Mouse (Mus musculus) limb, embryonic 14.5 days (tissue): ENCODE data around the gene Gsg1. TPM values are rescaled to one million over a fixed set of nuclear protein-coding genes. Genes with fewer than 3 reads are reported as not detected.

Source experiments
- ATAC-seq: fragments of 200-750 bp; cut with Nextera tagmentation; 2 replicates; pipeline ENCODE4 v1.8.0; 2017; ENCODE audit warnings: low read depth, moderate number of reproducible peaks, moderate TSS enrichment; ENCODE audit not compliant: low FRiP score
- DNase-seq: peaks from one replicate; pipeline ENCODE4 v3.0.0-alpha.2; 2015; ENCODE audit warnings: low spot score
- H3K27ac ChIP-seq: fragments of 300-500 bp; sonication (generic); replicated peaks from 2 replicates; pipeline ENCODE4 v1.5.1; 2014; ENCODE audit warnings: low read depth, mild to moderate bottlenecking, low read length, moderate library complexity, mixed read lengths
- H3K27me3 ChIP-seq: fragments of 300-500 bp; sonication (generic); 2 replicates; pipeline ENCODE4 v1.6.1; 2014; ENCODE audit warnings: low read length, mixed read lengths; ENCODE audit not compliant: control insufficient read depth, insufficient read depth
- H3K36me3 ChIP-seq: fragments of 300-500 bp; sonication (generic); 2 replicates; pipeline ENCODE4 v1.6.1; 2014; ENCODE audit warnings: mild to moderate bottlenecking, low read length, moderate library complexity, mixed read lengths; ENCODE audit not compliant: control insufficient read depth, insufficient read depth
- H3K4me1 ChIP-seq: fragments of 300-500 bp; sonication (generic); 2 replicates; pipeline ENCODE4 v1.6.1; 2014; ENCODE audit warnings: antibody characterized with exemption, low read length, mixed read lengths; ENCODE audit not compliant: control insufficient read depth, insufficient read depth
- H3K4me2 ChIP-seq: fragments of 300-500 bp; sonication (generic); replicated peaks from 2 replicates; pipeline ENCODE4 v1.6.1; 2014; ENCODE audit warnings: low read depth, mild to moderate bottlenecking, low read length, moderate library complexity; ENCODE audit not compliant: severe bottlenecking
- H3K4me3 ChIP-seq: fragments of 300-500 bp; sonication (generic); replicated peaks from 2 replicates; pipeline ENCODE4 v1.5.1; 2014; ENCODE audit warnings: low read length
- H3K9ac ChIP-seq: fragments of 300-500 bp; sonication (generic); 2 replicates; pipeline ENCODE4 v1.6.1; 2014; ENCODE audit warnings: mild to moderate bottlenecking, low read depth, low read length, moderate library complexity; ENCODE audit not compliant: severe bottlenecking
- H3K9me3 ChIP-seq: fragments of 300-500 bp; sonication (generic); 2 replicates; pipeline ENCODE4 v1.6.1; 2016; ENCODE audit warnings: low read length; ENCODE audit not compliant: control insufficient read depth
- POLR2A ChIP-seq: fragments of 200-500 bp; IDR thresholded peaks from 2 replicates; pipeline ENCODE4 v1.8.0; 2012; ENCODE audit warnings: inconsistent platforms, mild to moderate bottlenecking, moderate library complexity, borderline replicate concordance; ENCODE audit not compliant: insufficient read depth, insufficient read length; ENCODE audit errors: extremely low read depth
- WGBS: fragments of 180-500 bp; shearing (Covaris S2); extraction: QIAGEN DNeasy Blood & Tissue Kit; methylation state at CpG from one replicate; pipeline ENCODE4 v1.1.7; 2014; 5-methylcytosine and 5-hydroxymethylcytosine counted together
- polyA plus RNA-seq, 2 experiments: library from polyadenylated mRNA; depleted of rRNA in 1 of 2; stranded (reverse) in 1 of 2; unstranded in 1 of 2; fragments of >200 nt; fragmentation: Nextera tagmentation in 1 of 2; extraction: Ambion mirVana in 1 of 2; gene quantifications; 2 replicates each; pipeline versions ENCODE4 v1.2.1 to v1.2.3; 2012 to 2014

Gsg1 gene
- polyA plus RNA-seq, 2 experiments: 1.1 to 1.6 TPM

GRCm38 (mm10) chr6:135211169-135211568 lies 43.0 kb downstream of the Gsg1 start:
- H3K27me3 ChIP-seq: no peaks in the 10 kb centered on the region
- DNase-seq: no peak
- no peak overlapping the region for H3K4me2 ChIP-seq
- H3K4me3 ChIP-seq: no peak overlapping the region
- no peaks in the 10 kb centered on the region for H3K4me1 ChIP-seq
- 78% methylated on average over 7 of the region's 7 CpGs for WGBS
- TF ChIP-seq POLR2A: no peak
- H3K36me3 ChIP-seq: no peaks in the 10 kb centered on the region; the same call in 1 of the 2 replicates
- H3K9me3 ChIP-seq: no peaks in the 10 kb centered on the region
- no peak overlapping the region for H3K27ac ChIP-seq
- H3K9ac ChIP-seq: no peak overlapping the region
- no peak for ATAC-seq

- ATAC-seq: no peak
- 84% methylated on average over 8 of the region's 8 CpGs for WGBS
These were observed 47.2 kb downstream of the Gsg1 start for GRCm38 (mm10) chr6:135206909-135207308.

DNA sequence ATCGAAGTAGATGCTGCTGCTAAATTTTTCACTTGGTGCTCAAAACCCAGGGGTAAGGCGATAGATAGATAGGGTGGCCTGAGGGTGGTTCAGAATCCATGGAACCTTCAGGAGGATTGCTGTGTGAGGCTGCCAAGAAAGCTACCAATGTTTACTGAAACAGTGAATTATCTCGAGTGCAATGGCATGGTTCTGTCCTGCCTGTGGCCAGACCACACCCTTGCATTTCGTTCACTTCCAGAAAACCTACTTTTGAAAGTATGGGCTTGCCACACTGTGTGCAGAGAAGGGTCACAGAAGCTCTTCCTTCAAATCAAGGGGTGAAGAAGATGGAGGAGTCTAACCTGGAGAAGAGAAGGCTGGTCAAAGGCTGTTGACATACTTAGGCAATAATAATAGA lies 48.3 kb downstream of the Gsg1 start:
- H3K4me3 ChIP-seq: no peak overlapping the region
- 89% methylated on average over 4 of the region's 4 CpGs for WGBS
- no peak for ATAC-seq
- H3K4me1 ChIP-seq: no peaks in the 10 kb centered on the region
- H3K4me2 ChIP-seq: no peak overlapping the region
- H3K27me3 ChIP-seq: no peaks in the 10 kb centered on the region
- no peak overlapping the region for H3K9ac ChIP-seq
- no peaks in the 10 kb centered on the region for H3K9me3 ChIP-seq
- DNase-seq: no peak
- H3K36me3 ChIP-seq: no peaks in the 10 kb centered on the region; the same call in 1 of the 2 replicates
- H3K27ac ChIP-seq: no peak overlapping the region
- no peak for TF ChIP-seq POLR2A

More at GRCm38 (mm10) chr6:135206909-135207308, 47.2 kb downstream of the Gsg1 start:
- no peak overlapping the region for H3K27ac ChIP-seq
- H3K4me3 ChIP-seq: no peak overlapping the region
- H3K9ac ChIP-seq: no peak overlapping the region
- TF ChIP-seq POLR2A: no peak
- no peaks in the 10 kb centered on the region for H3K4me1 ChIP-seq
- H3K27me3 ChIP-seq: no peaks in the 10 kb centered on the region
- no peak for DNase-seq
- no peaks in the 10 kb centered on the region; the same call in 1 of the 2 replicates for H3K36me3 ChIP-seq
- H3K9me3 ChIP-seq: no peaks in the 10 kb centered on the region
- H3K4me2 ChIP-seq: no peak overlapping the region

DNA sequence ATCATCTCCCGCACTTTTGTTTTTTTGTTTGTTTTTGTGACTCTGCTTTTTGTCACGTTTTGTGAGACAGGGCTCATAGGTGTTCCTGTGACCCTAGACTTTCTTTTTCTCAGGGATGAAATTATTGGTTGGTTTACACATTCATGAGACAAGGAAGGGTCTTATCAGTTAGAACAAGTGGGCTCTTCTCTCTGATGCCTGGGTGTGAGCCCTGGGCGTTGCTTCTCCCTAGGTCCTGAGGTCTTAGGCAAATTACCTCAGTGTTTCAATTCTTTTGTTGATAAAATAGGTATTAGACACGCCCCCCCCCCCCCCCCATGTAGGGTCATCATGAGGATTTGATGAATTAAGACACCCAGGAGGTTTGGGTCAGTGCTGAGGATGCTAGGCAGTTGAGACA lies 49.3 kb downstream of the Gsg1 start:
- no peak for ATAC-seq
- H3K27ac ChIP-seq: no peak overlapping the region

GRCm38 (mm10) chr6:135203737-135204136 lies 50.4 kb downstream of the Gsg1 start:
- no peak for TF ChIP-seq POLR2A

More for the DNA sequence above, 49.3 kb downstream of the Gsg1 start:
- no peak for DNase-seq
- no peaks in the 10 kb centered on the region for H3K27me3 ChIP-seq
- no peaks in the 10 kb centered on the region for H3K9me3 ChIP-seq
- no peaks in the 10 kb centered on the region; the same call in 1 of the 2 replicates for H3K36me3 ChIP-seq
- no peaks in the 10 kb centered on the region for H3K4me1 ChIP-seq
- no peak overlapping the region for H3K4me2 ChIP-seq
- WGBS: 77% methylated on average over 4 of the region's 4 CpGs
- H3K4me3 ChIP-seq: no peak overlapping the region
- no peak overlapping the region for H3K9ac ChIP-seq
- TF ChIP-seq POLR2A: no peak

GRCm38 (mm10) chr6:135202668-135203067 lies 51.5 kb downstream of the Gsg1 start:
- no peak for DNase-seq
- WGBS: 87% methylated on average over 6 of the region's 6 CpGs

More at GRCm38 (mm10) chr6:135203737-135204136, 50.4 kb downstream of the Gsg1 start:
- WGBS: 61% methylated on average over 6 of the region's 6 CpGs
- H3K36me3 ChIP-seq: no peaks in the 10 kb centered on the region
- no peak overlapping the region for H3K4me3 ChIP-seq
- DNase-seq: no peak
- no peak overlapping the region for H3K4me2 ChIP-seq
- no peaks in the 10 kb centered on the region for H3K27me3 ChIP-seq
- no peaks in the 10 kb centered on the region for H3K9me3 ChIP-seq
- ATAC-seq: no peak
- H3K9ac ChIP-seq: no peak overlapping the region
- no peak overlapping the region for H3K27ac ChIP-seq
- no peaks in the 10 kb centered on the region for H3K4me1 ChIP-seq

More at GRCm38 (mm10) chr6:135202668-135203067, 51.5 kb downstream of the Gsg1 start:
- H3K4me2 ChIP-seq: no peak overlapping the region
- no peak for ATAC-seq
- no peaks in the 10 kb centered on the region for H3K36me3 ChIP-seq
- H3K4me3 ChIP-seq: no peak overlapping the region
- TF ChIP-seq POLR2A: no peak
- H3K27me3 ChIP-seq: no peaks in the 10 kb centered on the region
- H3K4me1 ChIP-seq: no peaks in the 10 kb centered on the region
- no peak overlapping the region for H3K9ac ChIP-seq
- H3K9me3 ChIP-seq: no peaks in the 10 kb centered on the region
- H3K27ac ChIP-seq: no peak overlapping the region
